Mouse (Mus musculus) MEL (cell line): ENCODE data around the gene Elf5. TPM values are rescaled to one million over a fixed set of nuclear protein-coding genes. Genes with fewer than 3 reads are reported as not detected.

Experiments used
- DNase-seq: peaks from one replicate; pipeline ENCODE4 v3.0.0; 2011; ENCODE audit warnings: low read depth, low spot score
- H3K27ac ChIP-seq: 2 replicates; pipeline ENCODE4 v1.5.1; 2012; ENCODE audit warnings: low read depth, mild to moderate bottlenecking, control low read depth, low read length, moderate library complexity; ENCODE audit not compliant: control insufficient read depth
- H3K27me3 ChIP-seq, 2 experiments: fragments of 150-350 bp in 1 of 2; sonication (generic) in 1 of 2; 2 replicates each; pipeline ENCODE4 v1.6.1; 2012; ENCODE audit warnings: low read length in 2 of 2, mild to moderate bottlenecking in 2 of 2, improper control_type of control experiment in 1 of 2, moderate library complexity in 1 of 2; ENCODE audit not compliant: insufficient read depth in 2 of 2, control insufficient read depth in 1 of 2
- H3K36me3 ChIP-seq, 2 experiments: 2 replicates each; pipeline ENCODE4 v1.6.1; 2012 to 2014; ENCODE audit warnings: low read length in 2 of 2, improper control_type of control experiment in 1 of 2, inconsistent platforms in 1 of 2, mild to moderate bottlenecking in 1 of 2; ENCODE audit not compliant: insufficient read depth in 2 of 2, control insufficient read depth in 1 of 2
- H3K4me1 ChIP-seq, 2 experiments: fragments of 150-350 bp in 1 of 2; sonication (generic) in 1 of 2; 2 replicates each; pipeline ENCODE4 v1.6.1; 2012; ENCODE audit warnings: low read length in 2 of 2, improper control_type of control experiment in 1 of 2, mild to moderate bottlenecking in 1 of 2; ENCODE audit not compliant: insufficient read depth in 2 of 2, control insufficient read depth in 1 of 2
- H3K4me3 ChIP-seq, 2 experiments: fragments of 150-350 bp in 1 of 2; sonication (generic) in 1 of 2; 2 replicates each; pipeline ENCODE4 v1.5.1; 2012; ENCODE audit warnings: low read depth in 2 of 2, low read length in 2 of 2, mild to moderate bottlenecking in 2 of 2, moderate library complexity in 2 of 2, control low read depth in 1 of 2, improper control_type of control experiment in 1 of 2; ENCODE audit not compliant: control insufficient read depth in 1 of 2, insufficient read depth in 1 of 2
- H3K79me2 ChIP-seq: 2 replicates; pipeline ENCODE4 v1.6.1; 2012; ENCODE audit warnings: mild to moderate bottlenecking, low read length, moderate library complexity; ENCODE audit not compliant: control insufficient read depth, poor library complexity, insufficient read depth
- H3K9ac ChIP-seq: 2 replicates; pipeline ENCODE4 v1.6.1; 2012; ENCODE audit warnings: low read depth, mild to moderate bottlenecking, control low read depth, low read length, moderate library complexity; ENCODE audit not compliant: control insufficient read depth, poor library complexity, severe bottlenecking
- H3K9me3 ChIP-seq: fragments of 150-350 bp; sonication (generic); replicated peaks from 2 replicates; pipeline ENCODE4 v1.6.1; 2012; ENCODE audit warnings: mild to moderate bottlenecking, low read length, improper control_type of control experiment, moderate library complexity; ENCODE audit not compliant: insufficient read depth
- ELF1 ChIP-seq: IDR thresholded peaks from 2 replicates; pipeline ENCODE4 v1.6.1; 2014; ENCODE audit warnings: low read depth, mild to moderate bottlenecking, inconsistent platforms, low read length, improper control_type of control experiment, moderate library complexity
- EP300 ChIP-seq, 2 experiments: IDR thresholded peaks; 2 replicates each; pipeline ENCODE4 v1.6.1; 2011; ENCODE audit warnings: improper control_type of control experiment in 2 of 2, low read length in 2 of 2, low read depth in 1 of 2, mild to moderate bottlenecking in 1 of 2
- GABPA ChIP-seq: IDR thresholded peaks from 2 replicates; pipeline ENCODE4 v1.6.1; 2012; ENCODE audit warnings: low read depth, mild to moderate bottlenecking, inconsistent platforms, low read length, improper control_type of control experiment, moderate library complexity
- JUND ChIP-seq: IDR thresholded peaks from 2 replicates; pipeline ENCODE4 v1.6.1; 2011; ENCODE audit warnings: low read depth, mild to moderate bottlenecking, improper control_type of control experiment, low read length
- KAT2A ChIP-seq: conservative IDR thresholded peaks from 2 replicates; pipeline ENCODE4 v1.6.1; 2012; ENCODE audit warnings: low read depth, low read length, improper control_type of control experiment, inconsistent platforms
- MAFK ChIP-seq: IDR thresholded peaks from 2 replicates; pipeline ENCODE4 v1.6.1; 2011; ENCODE audit warnings: low read depth, mild to moderate bottlenecking, low read length, improper control_type of control experiment, borderline replicate concordance
- MAX ChIP-seq: IDR thresholded peaks from 2 replicates; pipeline ENCODE4 v1.6.1; 2011; ENCODE audit warnings: low read length, improper control_type of control experiment
- MAZ ChIP-seq: IDR thresholded peaks from 2 replicates; pipeline ENCODE4 v1.6.1; 2012; ENCODE audit warnings: low read depth, mild to moderate bottlenecking, inconsistent platforms, low read length, improper control_type of control experiment
- MEF2A ChIP-seq: IDR thresholded peaks from 2 replicates; pipeline ENCODE4 v1.6.1; 2014; ENCODE audit warnings: low read depth, mild to moderate bottlenecking, inconsistent platforms, low read length, improper control_type of control experiment; ENCODE audit not compliant: poor library complexity, insufficient replicate concordance, severe bottlenecking; ENCODE audit errors: extremely low read depth
- POLR2A ChIP-seq, 2 experiments: IDR thresholded peaks; 2 replicates each; pipeline ENCODE4 v1.6.1; 2011 to 2012; ENCODE audit warnings: low read length in 2 of 2, mild to moderate bottlenecking in 2 of 2, control low read depth in 1 of 2, improper control_type of control experiment in 1 of 2, low read depth in 1 of 2, moderate library complexity in 1 of 2; ENCODE audit not compliant: control insufficient read depth in 1 of 2, insufficient read depth in 1 of 2, poor library complexity in 1 of 2
- POLR2AphosphoS2 ChIP-seq: IDR thresholded peaks from 2 replicates; pipeline ENCODE4 v1.6.1; 2011; ENCODE audit warnings: low read length, improper control_type of control experiment
- SIN3A ChIP-seq: IDR thresholded peaks from 2 replicates; pipeline ENCODE4 v1.6.1; 2012; ENCODE audit warnings: low read length, improper control_type of control experiment, inconsistent platforms
- SMC3 ChIP-seq: IDR thresholded peaks from 2 replicates; pipeline ENCODE4 v1.6.1; 2011; ENCODE audit warnings: low read depth, low read length, improper control_type of control experiment
- TAL1 ChIP-seq: IDR thresholded peaks from 2 replicates; pipeline ENCODE4 v1.6.1; 2012; ENCODE audit warnings: mild to moderate bottlenecking, inconsistent platforms, low read length, moderate library complexity, mixed read lengths
- UBTF ChIP-seq: IDR thresholded peaks from 2 replicates; pipeline ENCODE4 v1.6.1; 2012; ENCODE audit warnings: low read depth, mild to moderate bottlenecking, inconsistent platforms, low read length, improper control_type of control experiment, moderate library complexity, borderline replicate concordance; ENCODE audit not compliant: insufficient read depth
- USF2 ChIP-seq, 2 experiments: IDR thresholded peaks; 2 replicates each; pipeline ENCODE4 v1.6.1; 2011 to 2012; ENCODE audit warnings: improper control_type of control experiment in 2 of 2, low read length in 2 of 2, borderline replicate concordance in 1 of 2, inconsistent platforms in 1 of 2, low read depth in 1 of 2, mild to moderate bottlenecking in 1 of 2; ENCODE audit not compliant: insufficient read depth in 1 of 2
- ZKSCAN1 ChIP-seq: IDR thresholded peaks from 2 replicates; pipeline ENCODE4 v1.6.1; 2012; ENCODE audit warnings: low read depth, mild to moderate bottlenecking, inconsistent platforms, low read length, improper control_type of control experiment, moderate library complexity
- ZMIZ1 ChIP-seq: IDR thresholded peaks from 2 replicates; pipeline ENCODE4 v1.6.1; 2012; ENCODE audit warnings: low read depth, mild to moderate bottlenecking, inconsistent platforms, low read length, improper control_type of control experiment, moderate library complexity
- polyA plus RNA-seq, 2 experiments: library from polyadenylated mRNA; stranded (reverse) in 1 of 2; unstranded in 1 of 2; fragments of >175 nt in 1 of 2; fragments of >200 nt in 1 of 2; gene quantifications; 2 replicates each; pipeline versions ENCODE4 v1.2.1 to v1.2.4; 2012; ENCODE audit warnings: low replicate concordance in 2 of 2, low read depth in 1 of 2; ENCODE audit not compliant: insufficient read length in 2 of 2, insufficient read depth in 1 of 2, missing spikeins in 1 of 2
- total RNA-seq: library from RNA; depleted of rRNA; stranded (reverse); fragments of 300-350 nt; gene quantifications from 2 replicates; pipeline ENCODE4 v1.2.3, GENCODE M21; 2012

The Elf5 gene
- total and polyA plus RNA-seq, 3 experiments: 0.07 TPM; not detected in 2

DNA sequence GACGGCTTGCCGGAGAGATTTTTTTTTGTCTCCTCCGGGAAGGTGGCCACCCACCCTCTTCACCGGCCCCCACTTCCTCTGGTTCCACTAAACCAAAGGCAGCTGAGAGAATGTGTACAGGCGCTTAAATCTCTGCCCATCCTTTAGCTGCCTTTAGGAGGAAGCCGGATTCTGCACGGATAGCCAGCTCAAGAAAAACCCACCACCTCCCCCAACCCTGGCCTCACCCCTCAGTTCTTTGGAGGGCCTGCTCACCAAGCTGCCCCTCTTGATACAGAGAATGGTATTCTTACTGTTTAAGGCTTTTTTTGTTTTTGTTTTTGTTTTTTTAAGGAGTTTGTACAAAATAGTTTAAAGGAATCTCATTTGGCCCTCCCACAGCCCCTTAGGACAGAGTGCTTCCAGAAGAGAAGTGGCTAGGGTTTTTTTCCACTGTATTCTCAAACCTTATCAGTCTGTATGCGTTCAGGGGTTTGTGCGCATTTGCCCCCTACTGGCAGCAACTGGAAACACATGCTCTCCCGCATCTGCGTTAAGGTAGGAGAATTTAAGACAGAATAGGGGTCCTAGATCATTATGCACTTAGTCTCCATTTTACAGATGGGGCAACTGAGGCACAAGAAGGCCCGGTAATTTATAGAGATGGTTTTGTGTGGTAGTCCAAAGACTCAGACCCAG lies 13.0 kb downstream of the Elf5 start (continued):
- no peak for TF ChIP-seq ZKSCAN1
- no peak for TF ChIP-seq ELF1
- peak; percentile 79 for TF ChIP-seq SMC3
- TF ChIP-seq MAZ: no peak
- no peak for TF ChIP-seq GABPA
- TF ChIP-seq KAT2A: no peak
- no peak for TF ChIP-seq MAFK
- TF ChIP-seq POLR2AphosphoS2: no peak
- TF ChIP-seq MAX: peak; percentile 56; the same call in 1 of the 2 replicates
- no peak for TF ChIP-seq POLR2A (IDR thresholded peaks at IDR 0.05; ENCODE audit: control insufficient read depth in 1 of 2, insufficient read depth in 1 of 2, low read depth in 1 of 2, low read length in 2 of 2, poor library complexity in 1 of 2)

DNA sequence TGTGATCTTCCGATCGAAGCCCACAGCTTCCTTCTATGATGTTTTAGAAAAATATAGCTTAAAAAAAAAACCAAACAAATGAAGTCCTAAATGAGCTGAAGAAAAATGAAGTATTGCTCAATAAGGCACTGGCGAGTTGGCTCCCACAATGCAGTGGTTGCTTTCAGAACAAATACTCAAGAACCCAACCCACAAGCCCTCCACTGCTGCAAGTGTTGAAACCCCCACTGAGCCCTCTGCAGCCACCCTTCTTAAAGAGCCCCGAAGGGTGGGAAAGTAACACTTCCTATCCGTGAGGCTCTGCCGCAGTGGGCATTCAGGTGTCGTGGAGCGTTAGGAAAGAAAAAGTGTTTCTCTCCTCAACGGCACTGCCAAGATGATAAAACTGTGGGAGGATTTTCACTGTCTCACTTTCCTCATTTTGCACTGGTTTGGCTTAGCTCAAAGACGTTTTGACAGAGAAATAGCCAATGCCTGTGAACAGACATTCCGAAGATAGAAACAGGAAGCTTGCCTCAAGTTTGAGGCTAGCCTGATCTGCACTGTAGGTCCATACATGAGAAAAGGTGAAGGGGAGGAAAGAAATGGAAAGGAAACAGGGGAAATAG lies 14.1 kb downstream of the Elf5 start:
- Histone ChIP-seq H3K9ac (no peak overlapping the region), H3K36me3 (no peaks in the 10 kb centered on the region), H3K4me3 (no peak overlapping the region), H3K27me3 (peaks cover 17 to 27% of the 10 kb centered on the region in 2 experiments), H3K9me3 (no peaks in the 10 kb centered on the region), H3K4me1 (no peaks in the 10 kb centered on the region; a peak in 1 of 4 replicates), H3K79me2 (no peaks in the 10 kb centered on the region), H3K27ac (no peak overlapping the region)
- no peak for DNase-seq
- TF ChIP-seq ZMIZ1: no peak
- no peak for TF ChIP-seq MEF2A
- TF ChIP-seq EP300 (IDR thresholded peaks at IDR 0.05; ENCODE audit: low read depth in 1 of 2, low read length in 2 of 2): no peak
- TF ChIP-seq MAFK: no peak
- no peak for TF ChIP-seq TAL1
- no peak for TF ChIP-seq GABPA
- no peak for TF ChIP-seq POLR2AphosphoS2
- no peak for TF ChIP-seq UBTF
- no peak for TF ChIP-seq ZKSCAN1
- no peak for TF ChIP-seq JUND
- no peak for TF ChIP-seq USF2 (IDR thresholded peaks at IDR 0.05; ENCODE audit: borderline replicate concordance in 1 of 2, insufficient read depth in 1 of 2, low read depth in 1 of 2, low read length in 2 of 2)
- TF ChIP-seq SIN3A: no peak
